Mouse (Mus musculus): ENCODE measurements around the gene Cers6. TPM values are rescaled to one million over a fixed set of nuclear protein-coding genes. Genes with fewer than 3 reads are reported as not detected.

Gene Cers6
- polyA plus RNA-seq, 1 experiment from 2014 or later: 34.0 TPM

DNA sequence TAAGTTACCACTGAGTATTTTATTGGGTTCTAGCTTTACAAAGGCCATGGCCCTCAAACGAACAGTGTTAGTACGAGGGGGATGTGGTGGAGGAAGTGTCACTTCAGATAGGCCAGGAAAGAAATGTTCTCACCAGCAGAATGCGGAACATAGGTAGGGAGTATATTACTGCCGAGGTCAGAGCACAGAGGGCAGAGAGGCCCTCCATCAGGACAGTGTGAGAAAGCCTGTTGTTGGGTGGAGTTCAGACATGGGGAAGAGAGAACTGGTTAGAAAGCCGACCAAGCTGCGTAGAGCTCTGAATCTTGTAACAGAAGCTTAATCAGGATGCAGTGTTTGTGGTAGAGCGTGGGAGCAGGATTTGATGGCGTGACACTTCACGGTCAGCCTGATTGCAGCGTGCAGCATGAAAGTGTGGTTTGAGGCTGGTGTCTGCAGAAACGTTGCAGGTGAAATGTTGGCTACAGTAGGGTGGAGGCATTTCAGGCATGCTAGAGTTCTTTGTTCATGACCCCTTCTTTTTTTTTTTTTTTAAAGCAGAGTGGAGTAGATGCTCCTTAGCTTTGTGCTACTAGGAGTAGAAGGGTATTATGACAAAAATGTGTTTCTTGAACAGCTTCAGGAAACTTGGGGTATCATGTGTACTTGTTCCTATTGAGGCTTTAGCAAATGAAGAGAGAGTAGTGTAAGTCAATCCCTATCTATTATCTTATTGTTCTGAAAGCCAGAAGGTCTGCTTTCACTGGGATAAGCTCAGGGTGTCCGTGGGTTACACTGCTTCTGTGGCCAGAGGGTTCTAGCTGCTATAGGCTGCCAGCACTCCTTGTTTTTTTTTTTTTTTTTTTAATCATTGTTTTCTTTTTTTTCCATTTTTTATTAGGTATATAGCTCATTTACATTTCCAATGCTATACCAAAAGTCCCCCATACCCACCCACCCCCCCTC is 117.7 kb downstream of the Cers6 start:
- DNase-seq (ENCODE audit: low spot score, missing footprints): no peak
- no peak for ATAC-seq (ENCODE audit: low FRiP score)
- Histone ChIP-seq H3K9me3 (ENCODE audit: control insufficient read depth, low read length) (no peaks in the 10 kb centered on the region), H3K27ac (ENCODE audit: low read depth, low read length) (no peak overlapping the region), H3K27me3 (ENCODE audit: control insufficient read depth, insufficient read depth, low read length) (no peaks in the 10 kb centered on the region), H3K4me3 (ENCODE audit: low read depth, low read length) (no peak overlapping the region), H3K4me2 (no peak overlapping the region), H3K4me1 (ENCODE audit: control insufficient read depth, insufficient read depth, low read length) (peaks cover 8% of the 10 kb centered on the region; the same call in 1 of the 2 replicates), H3K36me3 (ENCODE audit: control insufficient read depth, insufficient read depth, low read length) (no peaks in the 10 kb centered on the region), H3K9ac (ENCODE audit: low read length) (no peak overlapping the region)
- 84% methylated on average over 12 of the region's 12 CpGs for WGBS

DNA sequence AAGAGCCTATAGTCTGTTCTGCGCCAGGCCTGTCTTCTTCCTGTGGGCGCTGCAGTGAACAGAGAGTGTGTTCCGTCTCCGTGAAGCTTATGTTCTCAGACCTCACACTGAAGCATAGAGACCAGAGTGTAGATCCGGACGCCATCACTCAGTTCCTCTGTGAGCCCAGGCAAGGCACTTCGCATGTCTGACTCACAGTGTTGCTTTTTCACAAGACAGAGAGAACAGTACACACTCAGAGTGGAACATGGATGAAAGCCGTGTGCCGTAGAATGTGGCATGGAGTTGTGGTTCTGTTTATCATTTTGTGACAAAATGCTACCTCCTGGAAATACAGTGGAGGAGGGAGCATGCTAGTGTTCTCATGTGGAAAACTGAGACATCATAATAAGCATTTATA is 120.1 kb downstream of the Cers6 start:
- no peaks in the 10 kb centered on the region for H3K36me3 ChIP-seq (ENCODE audit: control insufficient read depth, insufficient read depth, low read length)
- DNase-seq (ENCODE audit: low spot score, missing footprints) (no peak), ATAC-seq (ENCODE audit: low FRiP score) (no peak)
- H3K4me3 ChIP-seq (ENCODE audit: low read depth, low read length): no peak overlapping the region
- no peak overlapping the region for H3K4me2 ChIP-seq
- no peak overlapping the region for H3K27ac ChIP-seq (ENCODE audit: low read depth, low read length)
- WGBS: 90% methylated on average over 9 of the region's 9 CpGs
- H3K4me1 ChIP-seq (ENCODE audit: control insufficient read depth, insufficient read depth, low read length): peaks cover 11% of the 10 kb centered on the region; the same call in 1 of the 2 replicates
- H3K9ac ChIP-seq (ENCODE audit: low read length): no peak overlapping the region
- no peaks in the 10 kb centered on the region for H3K27me3 ChIP-seq (ENCODE audit: control insufficient read depth, insufficient read depth, low read length)
- no peaks in the 10 kb centered on the region for H3K9me3 ChIP-seq (ENCODE audit: control insufficient read depth, low read length)

DNA sequence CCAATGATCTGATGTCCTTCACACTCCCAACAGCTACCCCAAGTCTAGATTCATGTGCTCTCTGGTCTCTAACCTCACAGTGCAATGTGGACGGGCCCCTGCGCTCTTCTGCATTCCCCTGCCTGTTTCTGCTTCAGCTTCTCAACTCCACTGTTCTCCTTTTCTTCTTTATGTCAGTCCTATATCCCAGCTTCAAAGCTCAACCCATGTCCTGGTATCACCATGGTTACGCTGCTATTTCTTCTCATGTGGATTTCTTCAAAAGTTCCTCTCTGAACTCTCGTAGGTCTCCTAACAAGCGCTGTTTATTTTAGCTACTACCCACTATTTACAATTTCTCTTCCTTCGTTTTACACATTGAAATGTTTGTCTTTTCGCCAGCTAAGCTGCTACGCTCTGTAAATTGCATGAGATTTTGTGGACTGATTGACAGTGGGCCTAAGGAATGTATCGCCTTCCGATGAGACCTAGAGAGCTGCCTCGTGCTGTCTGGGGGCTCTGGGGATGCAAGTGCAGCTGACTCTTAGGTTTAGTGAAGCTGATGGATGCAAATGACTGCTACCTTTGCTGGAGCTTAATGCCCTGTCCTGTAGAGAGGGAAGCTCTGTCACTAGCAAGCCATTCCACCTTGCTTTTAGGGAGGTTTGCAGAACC is 120.6 kb downstream of the Cers6 start:
- Histone ChIP-seq H3K4me2 (no peak overlapping the region), H3K27me3 (ENCODE audit: control insufficient read depth, insufficient read depth, low read length) (no peaks in the 10 kb centered on the region), H3K36me3 (ENCODE audit: control insufficient read depth, insufficient read depth, low read length) (no peaks in the 10 kb centered on the region), H3K9me3 (ENCODE audit: control insufficient read depth, low read length) (no peaks in the 10 kb centered on the region), H3K27ac (ENCODE audit: low read depth, low read length) (peak overlapping the region; percentile 14; the same call in 1 of the 2 replicates), H3K4me1 (ENCODE audit: control insufficient read depth, insufficient read depth, low read length) (peaks cover 11% of the 10 kb centered on the region; the same call in 1 of the 2 replicates), H3K4me3 (ENCODE audit: low read depth, low read length) (no peak overlapping the region), H3K9ac (ENCODE audit: low read length) (no peak overlapping the region)
- peak; percentile 86 for DNase-seq (ENCODE audit: low spot score, missing footprints)
- WGBS: 55% methylated on average over 11 of the region's 11 CpGs
- peak; percentile 50; the same call in 1 of the 2 replicates for ATAC-seq (ENCODE audit: low FRiP score)

DNA sequence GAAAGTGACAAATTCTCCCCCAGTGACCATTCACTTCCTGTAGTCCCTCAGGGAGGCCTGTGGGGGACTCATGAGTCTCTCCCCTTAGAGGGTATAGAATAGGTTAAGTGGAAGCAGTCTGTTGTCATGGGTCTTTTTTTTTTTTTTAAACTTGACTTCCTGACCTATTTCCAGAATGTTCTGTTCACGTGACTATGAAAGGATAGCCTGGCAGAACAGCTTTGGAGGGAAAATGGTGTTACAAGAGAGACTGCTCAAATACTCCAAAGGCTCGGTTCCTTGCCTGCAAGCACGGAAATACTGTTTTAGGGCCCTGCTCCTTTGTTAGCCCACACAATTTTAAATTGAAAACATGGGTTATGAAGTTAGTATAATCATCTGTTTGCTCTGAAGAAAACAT is 121.7 kb downstream of the Cers6 start:
- Histone ChIP-seq H3K9me3 (ENCODE audit: control insufficient read depth, low read length) (no peaks in the 10 kb centered on the region), H3K4me2 (no peak overlapping the region), H3K9ac (ENCODE audit: low read length) (no peak overlapping the region), H3K27ac (ENCODE audit: low read depth, low read length) (no peak overlapping the region), H3K4me3 (ENCODE audit: low read depth, low read length) (no peak overlapping the region), H3K36me3 (ENCODE audit: control insufficient read depth, insufficient read depth, low read length) (no peaks in the 10 kb centered on the region), H3K27me3 (ENCODE audit: control insufficient read depth, insufficient read depth, low read length) (no peaks in the 10 kb centered on the region), H3K4me1 (ENCODE audit: control insufficient read depth, insufficient read depth, low read length) (peaks cover 11% of the 10 kb centered on the region; the same call in 1 of the 2 replicates)
- 94% methylated on average over 3 of the region's 3 CpGs for WGBS
- ATAC-seq (ENCODE audit: low FRiP score) (no peak), DNase-seq (ENCODE audit: low spot score, missing footprints) (no peak)

DNA sequence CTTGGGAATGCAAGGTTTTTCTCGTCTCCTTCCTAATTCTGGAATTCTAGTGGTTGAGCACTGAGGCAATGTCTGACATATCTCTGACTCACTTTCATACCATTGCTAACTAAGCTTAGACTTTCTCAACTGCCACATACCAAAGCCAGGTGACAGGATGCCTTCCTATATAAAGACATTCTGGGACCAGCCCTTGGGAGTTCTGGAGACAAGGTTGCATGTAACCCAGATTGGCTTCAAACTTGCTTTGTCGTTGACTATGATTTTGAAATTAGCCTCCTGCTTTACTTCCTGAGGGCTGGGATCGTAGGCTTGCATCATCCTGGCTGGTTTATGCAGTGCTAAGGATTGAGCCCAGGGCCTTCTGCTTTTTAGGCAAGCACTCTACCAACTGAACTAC is 122.2 kb downstream of the Cers6 start:
- H3K27me3 ChIP-seq (ENCODE audit: control insufficient read depth, insufficient read depth, low read length): no peaks in the 10 kb centered on the region
- peaks cover 11% of the 10 kb centered on the region; the same call in 1 of the 2 replicates for H3K4me1 ChIP-seq (ENCODE audit: control insufficient read depth, insufficient read depth, low read length)

DNA sequence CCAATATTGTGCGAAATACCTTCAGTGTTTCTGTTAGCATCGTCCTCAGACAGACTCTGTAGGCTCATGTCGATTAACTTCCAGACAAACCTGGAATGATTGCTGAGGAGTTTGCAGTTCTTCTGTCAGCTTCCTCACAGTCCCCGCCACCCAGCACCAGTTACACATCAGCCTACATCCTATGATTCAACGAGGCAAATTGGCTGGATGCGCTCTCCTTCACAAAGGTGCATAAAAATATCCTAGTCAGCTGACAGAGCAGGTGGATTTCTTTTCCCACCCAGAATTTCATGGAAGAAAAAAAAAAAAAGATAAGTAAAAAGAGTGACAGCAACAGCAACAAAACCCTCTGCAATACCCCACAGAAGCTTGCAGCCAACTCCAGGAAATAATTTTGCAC is 127.9 kb downstream of the Cers6 start:
- no peaks in the 10 kb centered on the region; the same call in 1 of the 2 replicates for H3K9me3 ChIP-seq (ENCODE audit: control insufficient read depth, low read length)
- H3K27me3 ChIP-seq (ENCODE audit: control insufficient read depth, insufficient read depth, low read length): no peaks in the 10 kb centered on the region
- no peak overlapping the region for H3K4me2 ChIP-seq
- no peaks in the 10 kb centered on the region for H3K36me3 ChIP-seq (ENCODE audit: control insufficient read depth, insufficient read depth, low read length)
- 89% methylated on average over 6 of the region's 6 CpGs for WGBS
- H3K4me1 ChIP-seq (ENCODE audit: control insufficient read depth, insufficient read depth, low read length): peaks cover 3% of the 10 kb centered on the region; the same call in 1 of the 2 replicates
- ATAC-seq (ENCODE audit: low FRiP score) (no peak), DNase-seq (ENCODE audit: low spot score, missing footprints) (no peak)
- no peak overlapping the region for H3K27ac ChIP-seq (ENCODE audit: low read depth, low read length)
- no peak overlapping the region for H3K9ac ChIP-seq (ENCODE audit: low read length)
- no peak overlapping the region for H3K4me3 ChIP-seq (ENCODE audit: low read depth, low read length)

More for the DNA sequence above, 122.2 kb downstream of the Cers6 start:
- Histone ChIP-seq H3K27ac (ENCODE audit: low read depth, low read length) (no peak overlapping the region), H3K4me3 (ENCODE audit: low read depth, low read length) (no peak overlapping the region), H3K4me2 (no peak overlapping the region), H3K36me3 (ENCODE audit: control insufficient read depth, insufficient read depth, low read length) (no peaks in the 10 kb centered on the region), H3K9me3 (ENCODE audit: control insufficient read depth, low read length) (no peaks in the 10 kb centered on the region), H3K9ac (ENCODE audit: low read length) (no peak overlapping the region)
- ATAC-seq (ENCODE audit: low FRiP score) (no peak), DNase-seq (ENCODE audit: low spot score, missing footprints) (no peak)
- 94% methylated on average over 3 of the region's 3 CpGs for WGBS

DNA sequence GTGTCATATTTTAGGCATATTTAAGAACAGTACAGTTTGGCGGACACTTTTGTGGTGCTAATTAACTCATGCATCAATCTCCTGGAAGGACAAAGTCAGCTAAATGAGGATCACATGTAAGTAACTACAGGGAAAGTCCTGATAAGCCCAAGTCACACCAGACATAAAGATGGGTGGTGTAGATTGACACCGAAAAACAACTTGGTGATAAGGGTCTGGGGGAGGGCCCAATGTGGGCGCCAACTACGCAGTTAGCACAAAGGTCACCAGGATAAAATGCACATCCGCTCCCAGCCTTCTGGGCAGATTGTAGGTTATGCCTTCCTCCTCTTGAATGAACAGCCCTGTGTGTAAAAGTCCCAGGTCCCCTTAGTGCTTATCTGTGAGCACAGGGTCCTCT is 131.4 kb downstream of the Cers6 start:
- ATAC-seq (ENCODE audit: low FRiP score) (no peak), DNase-seq (ENCODE audit: low spot score, missing footprints) (peak; percentile 12)
- H3K27me3 ChIP-seq (ENCODE audit: control insufficient read depth, insufficient read depth, low read length): no peaks in the 10 kb centered on the region
- H3K9ac ChIP-seq (ENCODE audit: low read length): no peak overlapping the region
- H3K36me3 ChIP-seq (ENCODE audit: control insufficient read depth, insufficient read depth, low read length): no peaks in the 10 kb centered on the region
- H3K4me3 ChIP-seq (ENCODE audit: low read depth, low read length): no peak overlapping the region
- no peaks in the 10 kb centered on the region; the same call in 1 of the 2 replicates for H3K9me3 ChIP-seq (ENCODE audit: control insufficient read depth, low read length)
- 96% methylated on average over 5 of the region's 5 CpGs for WGBS
- H3K27ac ChIP-seq (ENCODE audit: low read depth, low read length): no peak overlapping the region
- no peaks in the 10 kb centered on the region for H3K4me1 ChIP-seq (ENCODE audit: control insufficient read depth, insufficient read depth, low read length)
- H3K4me2 ChIP-seq: no peak overlapping the region

DNA sequence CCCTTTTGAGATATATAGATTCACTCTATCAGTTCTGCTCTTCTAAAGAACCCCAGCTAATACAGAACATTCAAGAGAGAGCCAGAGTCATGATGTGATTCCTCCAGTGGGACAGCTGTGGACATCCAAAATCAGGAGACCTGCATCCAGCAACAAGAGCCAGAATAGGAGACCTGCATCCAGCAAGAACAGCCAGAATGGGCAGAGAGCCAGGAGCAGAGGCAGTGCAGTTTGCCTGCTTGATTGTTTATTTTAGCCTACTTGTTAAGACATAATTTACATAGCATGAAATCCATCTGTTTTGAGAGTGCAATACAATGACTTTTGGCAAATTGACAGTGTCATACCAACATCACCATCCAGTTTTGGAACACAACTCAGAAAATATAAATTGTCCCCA is 133.2 kb downstream of the Cers6 start:
- no peak overlapping the region for H3K27ac ChIP-seq (ENCODE audit: low read depth, low read length)
- no peaks in the 10 kb centered on the region for H3K36me3 ChIP-seq (ENCODE audit: control insufficient read depth, insufficient read depth, low read length)
- no peak overlapping the region for H3K4me2 ChIP-seq
- H3K9me3 ChIP-seq (ENCODE audit: control insufficient read depth, low read length): no peaks in the 10 kb centered on the region; the same call in 1 of the 2 replicates
- no peaks in the 10 kb centered on the region for H3K4me1 ChIP-seq (ENCODE audit: control insufficient read depth, insufficient read depth, low read length)
- no peak overlapping the region for H3K4me3 ChIP-seq (ENCODE audit: low read depth, low read length)
- no peak for DNase-seq (ENCODE audit: low spot score, missing footprints)
- no peak overlapping the region for H3K9ac ChIP-seq (ENCODE audit: low read length)
- ATAC-seq (ENCODE audit: low FRiP score): no peak
- no peaks in the 10 kb centered on the region for H3K27me3 ChIP-seq (ENCODE audit: control insufficient read depth, insufficient read depth, low read length)

DNA sequence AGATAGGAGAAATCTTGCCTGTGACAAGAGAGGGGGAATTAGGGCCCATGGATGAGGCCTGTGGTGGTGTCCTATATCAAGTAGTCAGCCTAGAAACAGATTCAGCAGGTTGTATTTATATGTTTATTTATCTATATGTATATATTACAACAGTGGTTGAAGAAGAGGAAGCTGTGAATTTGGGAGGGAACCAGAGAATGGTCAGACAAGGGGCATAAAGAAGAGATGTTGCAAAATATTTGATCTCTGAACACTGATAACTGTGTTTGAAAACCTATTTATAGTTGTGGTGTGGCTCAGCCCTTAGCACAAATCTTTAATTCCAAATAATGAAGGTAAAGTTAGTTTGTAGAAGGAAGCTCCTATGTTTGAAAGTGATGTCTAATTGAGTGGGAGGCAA is 134.5 kb downstream of the Cers6 start:
- Histone ChIP-seq H3K36me3 (ENCODE audit: control insufficient read depth, insufficient read depth, low read length) (no peaks in the 10 kb centered on the region), H3K4me3 (ENCODE audit: low read depth, low read length) (no peak overlapping the region), H3K9ac (ENCODE audit: low read length) (no peak overlapping the region), H3K4me1 (ENCODE audit: control insufficient read depth, insufficient read depth, low read length) (no peaks in the 10 kb centered on the region), H3K27ac (ENCODE audit: low read depth, low read length) (no peak overlapping the region), H3K27me3 (ENCODE audit: control insufficient read depth, insufficient read depth, low read length) (no peaks in the 10 kb centered on the region), H3K9me3 (ENCODE audit: control insufficient read depth, low read length) (no peaks in the 10 kb centered on the region; the same call in 1 of the 2 replicates), H3K4me2 (no peak overlapping the region)
- ATAC-seq (ENCODE audit: low FRiP score) (no peak), DNase-seq (ENCODE audit: low spot score, missing footprints) (peak; percentile 6)
